Mouse (Mus musculus) heart, embryonic 14.5 days (tissue): Measurements from ENCODE around the gene Rnf224. TPM values are rescaled to one million over a fixed set of nuclear protein-coding genes. Genes with fewer than 3 reads are reported as not detected.

ENCODE experiments used
- ATAC-seq: fragments of 200-750 bp; cut with Nextera tagmentation; 2 replicates; pipeline ENCODE4 v1.8.0; 2017; ENCODE audit warnings: low read depth, moderate TSS enrichment; ENCODE audit not compliant: insufficient number of reproducible peaks, insufficient read depth, low FRiP score
- H3K27ac ChIP-seq, 2 experiments: fragments of 200-500 bp in 1 of 2; fragments of 300-500 bp in 1 of 2; sonication (generic) in 1 of 2; replicated peaks in 1 of 2; 2 replicates each; pipeline ENCODE4 v1.5.1; 2012 to 2014; ENCODE audit warnings: low read depth in 2 of 2, low read length in 2 of 2, control low read depth in 1 of 2, mild to moderate bottlenecking in 1 of 2, mixed read lengths in 1 of 2; ENCODE audit not compliant: control insufficient read depth in 1 of 2, insufficient read depth in 1 of 2
- H3K27me3 ChIP-seq: fragments of 300-500 bp; sonication (generic); 2 replicates; pipeline ENCODE4 v1.6.1; 2014; ENCODE audit warnings: mild to moderate bottlenecking, low read length, control low read depth; ENCODE audit not compliant: control insufficient read depth, insufficient read depth
- H3K36me3 ChIP-seq: fragments of 300-500 bp; sonication (generic); 2 replicates; pipeline ENCODE4 v1.6.1; 2014; ENCODE audit warnings: mild to moderate bottlenecking, control low read depth, low read length, mixed read lengths; ENCODE audit not compliant: control insufficient read depth, insufficient read depth
- H3K4me1 ChIP-seq, 2 experiments: fragments of 200-500 bp in 1 of 2; fragments of 300-500 bp in 1 of 2; sonication (generic) in 1 of 2; 2 replicates each; pipeline ENCODE4 v1.6.1; 2012 to 2014; ENCODE audit warnings: low read length in 2 of 2, control low read depth in 1 of 2, mixed read lengths in 1 of 2; ENCODE audit not compliant: control insufficient read depth in 2 of 2, insufficient read depth in 2 of 2
- H3K4me2 ChIP-seq: fragments of 300-500 bp; sonication (generic); 2 replicates; pipeline ENCODE4 v1.6.1; 2014; ENCODE audit warnings: mild to moderate bottlenecking, low read length
- H3K4me3 ChIP-seq, 2 experiments: fragments of 200-500 bp in 1 of 2; fragments of 300-500 bp in 1 of 2; sonication (generic) in 1 of 2; 2 replicates each; pipeline ENCODE4 v1.5.1; 2012 to 2014; ENCODE audit warnings: low read length in 2 of 2, mild to moderate bottlenecking in 2 of 2, control low read depth in 1 of 2, low read depth in 1 of 2, moderate library complexity in 1 of 2; ENCODE audit not compliant: control insufficient read depth in 1 of 2, insufficient read depth in 1 of 2
- H3K9ac ChIP-seq: fragments of 300-500 bp; sonication (generic); 2 replicates; pipeline ENCODE4 v1.6.1; 2014; ENCODE audit warnings: mild to moderate bottlenecking, low read length
- H3K9me3 ChIP-seq: fragments of 300-500 bp; sonication (generic); 2 replicates; pipeline ENCODE4 v1.6.1; 2016; ENCODE audit warnings: low read length, control low read depth; ENCODE audit not compliant: control insufficient read depth
- WGBS: fragments of 180-500 bp; shearing (Covaris S2); extraction: QIAGEN DNeasy Blood & Tissue Kit; methylation state at CpG from one replicate; pipeline ENCODE4 v1.1.7; 2014; 5-methylcytosine and 5-hydroxymethylcytosine counted together
- polyA plus RNA-seq: library from polyadenylated mRNA; unstranded; fragments of >200 nt; fragmentation: Nextera tagmentation; extraction: Ambion mirVana; gene quantifications from 2 replicates; pipeline ENCODE4 v1.2.1, GENCODE M21; 2014

Gene Rnf224
- not detected in 2 replicates for polyA plus RNA-seq

GRCm38 (mm10) chr2:25236614-25237013 is at the start of gene Rnf224:
TSS of gene Rnf224 (minus strand) at chr2:25236787.
- no peak for ATAC-seq
- H3K27me3 ChIP-seq = peaks cover 17% of the 10 kb centered on the region
- no peak within 1 kb of the TSS for H3K4me3 ChIP-seq
- H3K9ac ChIP-seq = no peak within 1 kb of the TSS
- no peak within 1 kb of the TSS for H3K27ac ChIP-seq
- H3K36me3 ChIP-seq = no peaks in the 10 kb centered on the region
- H3K4me2 ChIP-seq = no peak within 1 kb of the TSS
- H3K4me1 ChIP-seq = peaks cover 7% of the 10 kb centered on the region in 2 experiments
- WGBS = 22% methylated on average over 8 of the region's 8 CpGs
- no peaks in the 10 kb centered on the region for H3K9me3 ChIP-seq

GRCm38 (mm10) chr2:25286314-25286713 is 49.7 kb upstream of the Rnf224 start:
- WGBS = 56% methylated on average over 1 of the region's 1 CpGs

GRCm38 (mm10) chr2:25285551-25285950 is 49.0 kb upstream of the Rnf224 start:
- ATAC-seq = no peak
- H3K4me1 ChIP-seq = peaks cover 0 to 6% of the 10 kb centered on the region in 2 experiments; a peak in 1 of 4 replicates
- H3K9ac ChIP-seq = no peak overlapping the region
- H3K4me2 ChIP-seq = no peak overlapping the region
- WGBS = 89% methylated on average over 2 of the region's 2 CpGs
- peaks cover 56% of the 10 kb centered on the region for H3K36me3 ChIP-seq
- no peak overlapping the region for H3K27ac ChIP-seq
- no peaks in the 10 kb centered on the region for H3K9me3 ChIP-seq
- no peak overlapping the region for H3K4me3 ChIP-seq
- H3K27me3 ChIP-seq = peaks cover 28% of the 10 kb centered on the region

More at GRCm38 (mm10) chr2:25286314-25286713, 49.7 kb upstream of the Rnf224 start:
- H3K4me1 ChIP-seq = peaks cover 0 to 6% of the 10 kb centered on the region in 2 experiments; a peak in 1 of 4 replicates
- H3K36me3 ChIP-seq = peaks cover 49% of the 10 kb centered on the region
- H3K4me2 ChIP-seq = no peak overlapping the region
- 0 out of 4 replicates have a peak overlapping the region, but pooled peaks of 1 of the 2 experiments have one; percentile 12 for H3K27ac ChIP-seq
- ATAC-seq = no peak
- no peaks in the 10 kb centered on the region for H3K9me3 ChIP-seq
- peaks cover 36% of the 10 kb centered on the region for H3K27me3 ChIP-seq
- no peak overlapping the region for H3K4me3 ChIP-seq
- no peak overlapping the region for H3K9ac ChIP-seq

- WGBS = 64% methylated on average over 13 of the region's 13 CpGs
- no peak overlapping the region for H3K4me2 ChIP-seq
- H3K36me3 ChIP-seq = peaks cover 96% of the 10 kb centered on the region
- H3K4me3 ChIP-seq = no peak overlapping the region
- H3K27ac ChIP-seq = no peak overlapping the region
- H3K9me3 ChIP-seq = no peaks in the 10 kb centered on the region
- H3K9ac ChIP-seq = no peak overlapping the region
- no peaks in the 10 kb centered on the region for H3K27me3 ChIP-seq
- no peaks in the 10 kb centered on the region for H3K4me1 ChIP-seq
- ATAC-seq = no peak
Observed at GRCm38 (mm10) chr2:25278928-25279882, 42.6 kb upstream of the Rnf224 start.

- no peak for ATAC-seq
- WGBS = 24% methylated on average over 16 of the region's 16 CpGs
Observed at GRCm38 (mm10) chr2:25273010-25273409, 36.4 kb upstream of the Rnf224 start.

GRCm38 (mm10) chr2:25272515-25272914 is 35.9 kb upstream of the Rnf224 start:
- Histone ChIP-seq H3K9ac (peak overlapping the region; percentile 91), H3K27ac (peak overlapping the region in 1 of 2 experiments; percentile 84; a peak in 3 of 4 replicates), H3K4me2 (peak overlapping the region; percentile 92), H3K4me3 (peak overlapping the region; percentile 75 to 87), H3K36me3 (peaks cover 74% of the 10 kb centered on the region), H3K27me3 (no peaks in the 10 kb centered on the region), H3K4me1 (peaks cover 12 to 22% of the 10 kb centered on the region in 2 experiments), H3K9me3 (no peaks in the 10 kb centered on the region)
- under 1% methylated on average over 29 of the region's 29 CpGs for WGBS
- ATAC-seq = peak; percentile 17; the same call in 1 of the 2 replicates

More at GRCm38 (mm10) chr2:25273010-25273409, 36.4 kb upstream of the Rnf224 start:
- H3K4me3 ChIP-seq = peak overlapping the region; percentile 75 to 87
- no peak overlapping the region for H3K27ac ChIP-seq
- peaks cover 12 to 22% of the 10 kb centered on the region in 2 experiments for H3K4me1 ChIP-seq
- peak overlapping the region; percentile 91 for H3K9ac ChIP-seq
- H3K36me3 ChIP-seq = peaks cover 79% of the 10 kb centered on the region
- H3K9me3 ChIP-seq = no peaks in the 10 kb centered on the region
- peak overlapping the region; percentile 92 for H3K4me2 ChIP-seq
- no peaks in the 10 kb centered on the region for H3K27me3 ChIP-seq

GRCm38 (mm10) chr2:25271827-25272511 is 35.4 kb upstream of the Rnf224 start, which contains the start of the genes Ssna1 and Anapc2:
TSS of gene Ssna1 (minus strand) at chr2:25272438.
TSS of gene Anapc2 (plus strand) at chr2:25272478.
- Histone ChIP-seq H3K36me3 (peaks cover 69% of the 10 kb centered on the region), H3K27ac (peak within 1 kb of the TSS; percentile 66 to 84), H3K4me1 (peaks cover 16 to 26% of the 10 kb centered on the region in 2 experiments), H3K4me3 (peak within 1 kb of the TSS; percentile 75 to 87), H3K9ac (peak within 1 kb of the TSS; percentile 91), H3K27me3 (no peaks in the 10 kb centered on the region), H3K4me2 (peak within 1 kb of the TSS; percentile 92), H3K9me3 (no peaks in the 10 kb centered on the region)
- WGBS = under 1% methylated on average over 55 of the region's 55 CpGs
- peak; percentile 91 for ATAC-seq
